Mouse (Mus musculus) midbrain, embryonic 12.5 days (tissue): ENCODE results near the gene Whamm. TPM values are rescaled to one million over a fixed set of nuclear protein-coding genes. Genes with fewer than 3 reads are reported as not detected.

Experiments
- ATAC-seq: fragments of 200-750 bp; cut with Nextera tagmentation; 2 replicates; pipeline ENCODE4 v1.8.0; 2017; ENCODE audit warnings: low read depth, moderate TSS enrichment, moderate library complexity; ENCODE audit not compliant: low FRiP score
- H3K27ac ChIP-seq: fragments of 300-500 bp; sonication (generic); replicated peaks from 2 replicates; pipeline ENCODE4 v1.5.1; 2016; ENCODE audit warnings: mild to moderate bottlenecking
- H3K27me3 ChIP-seq: fragments of 300-500 bp; sonication (generic); 2 replicates; pipeline ENCODE4 v1.6.1; 2016; ENCODE audit warnings: mild to moderate bottlenecking
- H3K36me3 ChIP-seq: fragments of 300-500 bp; sonication (generic); 2 replicates; pipeline ENCODE4 v1.6.1; 2016
- H3K4me1 ChIP-seq: fragments of 300-500 bp; sonication (generic); 2 replicates; pipeline ENCODE4 v1.6.1; 2016
- H3K4me2 ChIP-seq: fragments of 300-500 bp; sonication (generic); replicated peaks from 2 replicates; pipeline ENCODE4 v1.6.1; 2016; ENCODE audit warnings: mild to moderate bottlenecking, moderate library complexity
- H3K4me3 ChIP-seq: fragments of 300-500 bp; sonication (generic); 2 replicates; pipeline ENCODE4 v1.5.1; 2016; ENCODE audit warnings: mild to moderate bottlenecking
- H3K9ac ChIP-seq: fragments of 300-500 bp; sonication (generic); replicated peaks from 2 replicates; pipeline ENCODE4 v1.6.1; 2016; ENCODE audit warnings: mild to moderate bottlenecking, moderate library complexity
- H3K9me3 ChIP-seq: fragments of 300-500 bp; sonication (generic); 2 replicates; pipeline ENCODE4 v1.6.1; 2016; ENCODE audit warnings: mild to moderate bottlenecking
- WGBS: fragments of 180-500 bp; shearing (Covaris S2); methylation state at CpG from one replicate; pipeline ENCODE4 v1.1.7; 2016; 5-methylcytosine and 5-hydroxymethylcytosine counted together
- polyA plus RNA-seq: library from polyadenylated mRNA; unstranded; fragments of >200 nt; fragmentation: Nextera tagmentation; extraction: Ambion mirVana; gene quantifications from 2 replicates; pipeline ENCODE4 v1.2.1, GENCODE M21; 2016

The Whamm gene
- polyA plus RNA-seq: 5.5 and 7.6 TPM in 2 replicates

- ATAC-seq: peak; percentile 100
- under 1% methylated on average over 88 of the region's 96 CpGs for WGBS
Observed at GRCm38 (mm10) chr7:81571108-81571940, at the start of gene Whamm. TSS of gene Whamm (plus strand) at chr7:81571266.

GRCm38 (mm10) chr7:81523008-81523662, 47.9 kb upstream of the Whamm start:
- Histone ChIP-seq H3K9ac (peak overlapping the region; percentile 70), H3K27me3 (no peaks in the 10 kb centered on the region), H3K4me1 (peaks cover 16% of the 10 kb centered on the region), H3K36me3 (peaks cover 11% of the 10 kb centered on the region; the same call in 1 of the 2 replicates), H3K4me3 (peak overlapping the region; percentile 71), H3K27ac (peak overlapping the region; percentile 93), H3K4me2 (peak overlapping the region; percentile 89), H3K9me3 (no peaks in the 10 kb centered on the region)
- WGBS: 0% methylated on average over 31 of the region's 31 CpGs
- ATAC-seq: peak; percentile 97

More at GRCm38 (mm10) chr7:81571108-81571940, at the start of gene Whamm:
- Histone ChIP-seq H3K27ac (peak within 1 kb of the TSS; percentile 97), H3K4me3 (peak within 1 kb of the TSS; percentile 86), H3K27me3 (no peaks in the 10 kb centered on the region), H3K36me3 (0 out of 2 replicates have a peak, but pooled peaks cover 6% of the 10 kb centered on the region), H3K4me2 (peak within 1 kb of the TSS; percentile 75), H3K4me1 (peaks cover 17% of the 10 kb centered on the region), H3K9ac (peak within 1 kb of the TSS; percentile 86), H3K9me3 (no peaks in the 10 kb centered on the region)

GRCm38 (mm10) chr7:81523663-81524017, 47.4 kb upstream of the Whamm start:
- Histone ChIP-seq H3K36me3 (peaks cover 14% of the 10 kb centered on the region), H3K27ac (peak overlapping the region; percentile 93), H3K27me3 (no peaks in the 10 kb centered on the region), H3K4me3 (peak overlapping the region; percentile 71), H3K4me2 (peak overlapping the region; percentile 89), H3K9me3 (no peaks in the 10 kb centered on the region), H3K4me1 (peaks cover 16% of the 10 kb centered on the region), H3K9ac (peak overlapping the region; percentile 70)
- WGBS: 12% methylated on average over 13 of the region's 13 CpGs
- no peak; the same call in 1 of the 2 replicates for ATAC-seq

- H3K4me3 ChIP-seq: no peak overlapping the region
- peaks cover 11% of the 10 kb centered on the region for H3K4me1 ChIP-seq
- WGBS: 98% methylated on average over 8 of the region's 8 CpGs
- no peaks in the 10 kb centered on the region for H3K9me3 ChIP-seq
- no peak overlapping the region for H3K4me2 ChIP-seq
- H3K27ac ChIP-seq: no peak overlapping the region
- ATAC-seq: no peak
- H3K9ac ChIP-seq: no peak overlapping the region
- peaks cover 65% of the 10 kb centered on the region for H3K36me3 ChIP-seq
- no peaks in the 10 kb centered on the region for H3K27me3 ChIP-seq
Observed at GRCm38 (mm10) chr7:81528918-81529317, 42.1 kb upstream of the Whamm start.

GRCm38 (mm10) chr7:81531462-81531861, 39.6 kb upstream of the Whamm start:
- Histone ChIP-seq H3K27ac (no peak overlapping the region), H3K4me3 (no peak overlapping the region), H3K9ac (no peak overlapping the region), H3K36me3 (peaks cover 76% of the 10 kb centered on the region), H3K4me1 (no peaks in the 10 kb centered on the region), H3K9me3 (no peaks in the 10 kb centered on the region), H3K27me3 (no peaks in the 10 kb centered on the region), H3K4me2 (no peak overlapping the region)
- WGBS: 81% methylated on average over 1 of the region's 1 CpGs
- no peak for ATAC-seq

GRCm38 (mm10) chr7:81536478-81536877, 34.6 kb upstream of the Whamm start:
- Histone ChIP-seq H3K27me3 (no peaks in the 10 kb centered on the region), H3K9ac (no peak overlapping the region), H3K36me3 (peaks cover 44% of the 10 kb centered on the region), H3K27ac (no peak overlapping the region), H3K9me3 (no peaks in the 10 kb centered on the region), H3K4me3 (no peak overlapping the region), H3K4me1 (peaks cover 16% of the 10 kb centered on the region), H3K4me2 (no peak overlapping the region)
- ATAC-seq: no peak
- 90% methylated on average over 4 of the region's 4 CpGs for WGBS

GRCm38 (mm10) chr7:81538070-81538675, 32.9 kb upstream of the Whamm start:
- H3K9me3 ChIP-seq: no peaks in the 10 kb centered on the region
- no peak overlapping the region for H3K4me3 ChIP-seq
- H3K4me2 ChIP-seq: no peak overlapping the region
- ATAC-seq: no peak
- no peak overlapping the region for H3K9ac ChIP-seq
- H3K27me3 ChIP-seq: no peaks in the 10 kb centered on the region
- H3K36me3 ChIP-seq: peaks cover 27% of the 10 kb centered on the region
- WGBS: 83% methylated on average over 2 of the region's 2 CpGs
- peaks cover 16% of the 10 kb centered on the region for H3K4me1 ChIP-seq
- H3K27ac ChIP-seq: no peak overlapping the region

- H3K36me3 ChIP-seq: peaks cover 13% of the 10 kb centered on the region
- H3K9me3 ChIP-seq: no peaks in the 10 kb centered on the region
- ATAC-seq: peak; percentile 54; the same call in 1 of the 2 replicates
- no peak overlapping the region for H3K9ac ChIP-seq
- peaks cover 16% of the 10 kb centered on the region for H3K4me1 ChIP-seq
- no peaks in the 10 kb centered on the region for H3K27me3 ChIP-seq
- H3K4me2 ChIP-seq: no peak overlapping the region
- no peak overlapping the region for H3K4me3 ChIP-seq
- H3K27ac ChIP-seq: peak overlapping the region; percentile 58
- WGBS: 5% methylated on average over 2 of the region's 2 CpGs
Observed at GRCm38 (mm10) chr7:81539565-81539964, 31.5 kb upstream of the Whamm start.

GRCm38 (mm10) chr7:81540999-81541398, 30.1 kb upstream of the Whamm start:
- ATAC-seq: no peak
- H3K4me1 ChIP-seq: peaks cover 16% of the 10 kb centered on the region
- H3K9me3 ChIP-seq: no peaks in the 10 kb centered on the region
- no peaks in the 10 kb centered on the region for H3K27me3 ChIP-seq
- H3K27ac ChIP-seq: no peak overlapping the region
- H3K9ac ChIP-seq: no peak overlapping the region
- WGBS: 65% methylated on average over 1 of the region's 1 CpGs
- no peak overlapping the region for H3K4me3 ChIP-seq
- no peak overlapping the region for H3K4me2 ChIP-seq
- H3K36me3 ChIP-seq: no peaks in the 10 kb centered on the region

- Histone ChIP-seq H3K27me3 (no peaks in the 10 kb centered on the region), H3K9me3 (no peaks in the 10 kb centered on the region), H3K4me1 (peaks cover 16% of the 10 kb centered on the region), H3K9ac (no peak overlapping the region), H3K4me2 (no peak overlapping the region), H3K36me3 (no peaks in the 10 kb centered on the region), H3K27ac (no peak overlapping the region), H3K4me3 (no peak overlapping the region)
- ATAC-seq: no peak
- WGBS: 86% methylated on average over 7 of the region's 7 CpGs
Observed at GRCm38 (mm10) chr7:81541924-81542524, 29.0 kb upstream of the Whamm start.

GRCm38 (mm10) chr7:81542934-81543333, 28.1 kb upstream of the Whamm start:
- ATAC-seq: no peak

More at GRCm38 (mm10) chr7:81542934-81543333, 28.1 kb upstream of the Whamm start:
- Histone ChIP-seq H3K9ac (no peak overlapping the region), H3K4me3 (no peak overlapping the region), H3K9me3 (no peaks in the 10 kb centered on the region), H3K4me1 (peaks cover 16% of the 10 kb centered on the region), H3K36me3 (no peaks in the 10 kb centered on the region), H3K27me3 (no peaks in the 10 kb centered on the region), H3K4me2 (no peak overlapping the region), H3K27ac (no peak overlapping the region)
- WGBS: 72% methylated on average over 8 of the region's 8 CpGs
